Mouse (Mus musculus) erythroblast, embryonic 14.5 days (primary cell): ENCODE results near the gene Pcsk5.

ENCODE experiments used
- GATA1 ChIP-seq: IDR thresholded peaks from 2 replicates; pipeline ENCODE4 v1.6.1; 2012; ENCODE audit warnings: low read length, inconsistent platforms, mixed read lengths
- TAL1 ChIP-seq: IDR thresholded peaks from 3 replicates; pipeline ENCODE4 v1.6.1; 2012; ENCODE audit warnings: low read length, inconsistent platforms, mixed read lengths

DNA sequence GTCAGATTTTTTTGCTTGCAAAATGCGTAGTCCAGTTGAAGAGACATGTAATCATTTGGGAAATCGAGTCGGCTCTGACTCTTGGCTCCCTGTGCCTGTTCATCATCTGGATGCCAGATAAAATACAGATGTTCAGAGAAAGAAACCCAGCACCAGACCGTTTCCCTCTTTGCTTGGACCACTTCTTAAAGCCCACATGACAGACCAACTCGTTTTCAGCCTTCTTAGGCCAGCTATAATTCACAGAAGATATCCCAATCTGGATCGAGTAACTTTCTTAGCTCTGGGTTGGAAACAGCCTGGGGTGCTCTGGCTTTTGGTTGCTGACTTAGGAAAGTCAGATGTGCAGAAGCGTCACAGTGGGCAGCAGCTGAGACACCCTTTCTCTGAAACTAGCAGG lies 365.6 kb downstream of the Pcsk5 start:
- TF ChIP-seq TAL1 = no peak
- TF ChIP-seq GATA1 = no peak
